Mouse (Mus musculus) heart, embryonic 14.5 days (tissue): ENCODE measurements around the gene Spag17. TPM values are rescaled to one million over a fixed set of nuclear protein-coding genes. Genes with fewer than 3 reads are reported as not detected.

Experiments
- ATAC-seq: fragments of 200-750 bp; cut with Nextera tagmentation; 2 replicates; pipeline ENCODE4 v1.8.0; 2017; ENCODE audit warnings: low read depth, moderate TSS enrichment; ENCODE audit not compliant: insufficient number of reproducible peaks, insufficient read depth, low FRiP score
- H3K27ac ChIP-seq, 2 experiments: fragments of 200-500 bp in 1 of 2; fragments of 300-500 bp in 1 of 2; sonication (generic) in 1 of 2; replicated peaks in 1 of 2; 2 replicates each; pipeline ENCODE4 v1.5.1; 2012 to 2014; ENCODE audit warnings: low read depth in 2 of 2, low read length in 2 of 2, control low read depth in 1 of 2, mild to moderate bottlenecking in 1 of 2, mixed read lengths in 1 of 2; ENCODE audit not compliant: control insufficient read depth in 1 of 2, insufficient read depth in 1 of 2
- H3K27me3 ChIP-seq: fragments of 300-500 bp; sonication (generic); 2 replicates; pipeline ENCODE4 v1.6.1; 2014; ENCODE audit warnings: mild to moderate bottlenecking, low read length, control low read depth; ENCODE audit not compliant: control insufficient read depth, insufficient read depth
- H3K36me3 ChIP-seq: fragments of 300-500 bp; sonication (generic); 2 replicates; pipeline ENCODE4 v1.6.1; 2014; ENCODE audit warnings: mild to moderate bottlenecking, control low read depth, low read length, mixed read lengths; ENCODE audit not compliant: control insufficient read depth, insufficient read depth
- H3K4me1 ChIP-seq, 2 experiments: fragments of 200-500 bp in 1 of 2; fragments of 300-500 bp in 1 of 2; sonication (generic) in 1 of 2; 2 replicates each; pipeline ENCODE4 v1.6.1; 2012 to 2014; ENCODE audit warnings: low read length in 2 of 2, control low read depth in 1 of 2, mixed read lengths in 1 of 2; ENCODE audit not compliant: control insufficient read depth in 2 of 2, insufficient read depth in 2 of 2
- H3K4me2 ChIP-seq: fragments of 300-500 bp; sonication (generic); 2 replicates; pipeline ENCODE4 v1.6.1; 2014; ENCODE audit warnings: mild to moderate bottlenecking, low read length
- H3K4me3 ChIP-seq, 2 experiments: fragments of 200-500 bp in 1 of 2; fragments of 300-500 bp in 1 of 2; sonication (generic) in 1 of 2; 2 replicates each; pipeline ENCODE4 v1.5.1; 2012 to 2014; ENCODE audit warnings: low read length in 2 of 2, mild to moderate bottlenecking in 2 of 2, control low read depth in 1 of 2, low read depth in 1 of 2, moderate library complexity in 1 of 2; ENCODE audit not compliant: control insufficient read depth in 1 of 2, insufficient read depth in 1 of 2
- H3K9ac ChIP-seq: fragments of 300-500 bp; sonication (generic); 2 replicates; pipeline ENCODE4 v1.6.1; 2014; ENCODE audit warnings: mild to moderate bottlenecking, low read length
- H3K9me3 ChIP-seq: fragments of 300-500 bp; sonication (generic); 2 replicates; pipeline ENCODE4 v1.6.1; 2016; ENCODE audit warnings: low read length, control low read depth; ENCODE audit not compliant: control insufficient read depth
- WGBS: fragments of 180-500 bp; shearing (Covaris S2); extraction: QIAGEN DNeasy Blood & Tissue Kit; methylation state at CpG from one replicate; pipeline ENCODE4 v1.1.7; 2014; 5-methylcytosine and 5-hydroxymethylcytosine counted together
- polyA plus RNA-seq: library from polyadenylated mRNA; unstranded; fragments of >200 nt; fragmentation: Nextera tagmentation; extraction: Ambion mirVana; gene quantifications from 2 replicates; pipeline ENCODE4 v1.2.1, GENCODE M21; 2014

Gene Spag17
- polyA plus RNA-seq, 1 experiment from 2014 or later: 0.31 TPM

DNA sequence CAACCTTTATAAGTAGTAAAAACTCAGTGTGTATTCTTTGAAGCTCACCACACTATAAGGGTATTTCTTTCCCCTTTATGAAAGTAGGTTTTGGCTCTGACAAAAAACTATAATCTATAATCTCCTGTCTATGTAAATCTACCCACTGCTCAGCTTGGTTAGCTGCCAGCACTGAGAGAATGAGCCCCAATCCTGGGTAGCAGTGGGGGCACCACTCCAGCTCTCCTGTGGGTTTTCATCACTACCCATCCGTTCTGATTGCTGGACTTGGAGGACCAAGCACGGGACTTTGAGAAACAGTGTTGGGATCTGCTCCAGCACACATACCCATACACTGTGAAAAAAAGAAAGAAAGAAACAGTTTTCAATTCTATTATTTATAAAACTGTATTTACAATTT, 236.8 kb downstream of the Spag17 start:
- H3K4me3 ChIP-seq: no peak overlapping the region
- H3K27me3 ChIP-seq: no peaks in the 10 kb centered on the region
- no peaks in the 10 kb centered on the region for H3K36me3 ChIP-seq
- H3K9ac ChIP-seq: no peak overlapping the region
- H3K4me1 ChIP-seq: no peaks in the 10 kb centered on the region
- no peak for ATAC-seq
- H3K4me2 ChIP-seq: no peak overlapping the region
- H3K27ac ChIP-seq: no peak overlapping the region
- H3K9me3 ChIP-seq: no peaks in the 10 kb centered on the region
- 59% methylated on average over 2 of the region's 2 CpGs for WGBS

- Histone ChIP-seq H3K9ac (no peak overlapping the region), H3K36me3 (no peaks in the 10 kb centered on the region), H3K27me3 (no peaks in the 10 kb centered on the region), H3K4me1 (no peaks in the 10 kb centered on the region), H3K4me3 (no peak overlapping the region), H3K4me2 (no peak overlapping the region), H3K9me3 (no peaks in the 10 kb centered on the region), H3K27ac (no peak overlapping the region)
- no peak for ATAC-seq
- WGBS: 70% methylated on average over 1 of the region's 1 CpGs
These were observed 237.2 kb downstream of the Spag17 start for GRCm38 (mm10) chr3:100122445-100122844.

DNA sequence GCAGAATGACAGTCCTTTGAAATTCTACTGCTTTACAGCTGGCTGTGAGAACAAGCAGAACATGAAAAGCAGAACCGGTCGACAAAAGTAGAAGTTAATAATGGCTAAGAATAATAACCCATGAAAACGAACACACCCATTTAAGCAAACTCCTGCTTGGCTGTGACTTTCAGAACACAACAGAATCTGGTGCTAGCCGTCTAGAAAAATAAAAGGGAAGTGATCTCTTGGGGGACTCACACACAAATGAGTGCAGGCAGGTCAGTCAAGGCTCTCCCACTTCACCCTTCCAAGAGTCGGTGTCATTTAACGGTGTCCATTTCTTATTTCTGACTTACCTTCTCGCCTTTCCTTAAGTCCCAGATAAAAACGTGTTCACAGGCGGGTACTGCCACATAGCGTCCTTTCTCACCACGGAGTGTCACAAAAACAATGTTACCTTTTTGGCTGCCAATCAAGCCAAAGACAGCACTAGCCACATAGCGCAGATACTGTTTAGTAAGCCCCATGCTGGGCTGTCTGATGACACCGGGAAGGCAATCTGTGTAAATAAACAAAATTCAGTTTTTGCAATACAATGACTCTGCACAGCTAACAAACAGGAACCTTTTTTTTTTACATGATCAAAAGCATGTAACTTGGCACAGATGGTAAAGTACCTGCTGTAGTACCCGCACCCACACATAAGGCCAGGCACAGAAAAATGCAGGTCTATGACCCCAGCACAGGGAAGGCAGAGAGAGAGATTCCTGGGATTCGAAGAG, 275.7 kb downstream of the Spag17 start:
- Histone ChIP-seq H3K4me3 (peak overlapping the region in 1 of 2 experiments; percentile 90; a peak in 2 of 4 replicates), H3K36me3 (peaks cover 44% of the 10 kb centered on the region), H3K4me1 (peaks cover 2 to 8% of the 10 kb centered on the region in 2 experiments; a peak in 1 of 4 replicates), H3K27ac (no peak overlapping the region), H3K27me3 (no peaks in the 10 kb centered on the region), H3K9ac (peak overlapping the region; percentile 84), H3K9me3 (no peaks in the 10 kb centered on the region), H3K4me2 (peak overlapping the region; percentile 88)
- 82% methylated on average over 15 of the region's 15 CpGs for WGBS
- ATAC-seq: no peak

GRCm38 (mm10) chr3:100161665-100162314, 276.6 kb downstream of the Spag17 start:
- Histone ChIP-seq H3K27ac (no peak overlapping the region; a peak in 1 of 4 replicates), H3K9ac (peak overlapping the region; percentile 84), H3K4me2 (peak overlapping the region; percentile 88), H3K4me3 (peak overlapping the region; percentile 84 to 90), H3K36me3 (peaks cover 37% of the 10 kb centered on the region), H3K4me1 (peaks cover 2 to 8% of the 10 kb centered on the region in 2 experiments; a peak in 1 of 4 replicates), H3K9me3 (no peaks in the 10 kb centered on the region), H3K27me3 (no peaks in the 10 kb centered on the region)
- WGBS: 1% methylated on average over 35 of the region's 35 CpGs
- ATAC-seq: no peak

- Histone ChIP-seq H3K27ac (peak within 1 kb of the TSS; percentile 84 to 88), H3K4me1 (peaks cover 2 to 8% of the 10 kb centered on the region in 2 experiments; a peak in 1 of 4 replicates), H3K9me3 (no peaks in the 10 kb centered on the region), H3K4me3 (peak within 1 kb of the TSS; percentile 84 to 90), H3K9ac (peak within 1 kb of the TSS; percentile 84), H3K36me3 (peaks cover 33% of the 10 kb centered on the region), H3K4me2 (peak within 1 kb of the TSS; percentile 88), H3K27me3 (no peaks in the 10 kb centered on the region)
- WGBS: under 1% methylated on average over 54 of the region's 55 CpGs
- peak; percentile 95 for ATAC-seq
These were observed 277.3 kb downstream of the Spag17 start, which contains the start of the genes Gdap2 and Wdr3 for GRCm38 (mm10) chr3:100162315-100163105. Gene Gdap2, plus strand, starts transcription at chr3:100162381. Gene Wdr3, minus strand, starts transcription at chr3:100162407.

- Histone ChIP-seq H3K4me2 (no peak overlapping the region), H3K9ac (no peak overlapping the region), H3K27me3 (no peaks in the 10 kb centered on the region), H3K9me3 (no peaks in the 10 kb centered on the region), H3K4me3 (no peak overlapping the region), H3K4me1 (peaks cover 2 to 8% of the 10 kb centered on the region in 2 experiments; a peak in 1 of 4 replicates), H3K27ac (no peak overlapping the region), H3K36me3 (peaks cover 30% of the 10 kb centered on the region)
- ATAC-seq: no peak
- WGBS: 78% methylated on average over 2 of the region's 2 CpGs
These were observed 278.4 kb downstream of the Spag17 start for GRCm38 (mm10) chr3:100163556-100163955.

- Histone ChIP-seq H3K4me2 (no peak overlapping the region), H3K36me3 (peaks cover 26% of the 10 kb centered on the region), H3K4me3 (no peak overlapping the region), H3K9ac (no peak overlapping the region), H3K27me3 (no peaks in the 10 kb centered on the region), H3K27ac (no peak overlapping the region), H3K4me1 (peaks cover 2 to 8% of the 10 kb centered on the region in 2 experiments; a peak in 1 of 4 replicates), H3K9me3 (no peaks in the 10 kb centered on the region)
- ATAC-seq: no peak
These were observed 279.8 kb downstream of the Spag17 start for GRCm38 (mm10) chr3:100164991-100165390.
